10 mouse cellular contexts compared by ENCODE assay signal in the genomic region with DNA sequence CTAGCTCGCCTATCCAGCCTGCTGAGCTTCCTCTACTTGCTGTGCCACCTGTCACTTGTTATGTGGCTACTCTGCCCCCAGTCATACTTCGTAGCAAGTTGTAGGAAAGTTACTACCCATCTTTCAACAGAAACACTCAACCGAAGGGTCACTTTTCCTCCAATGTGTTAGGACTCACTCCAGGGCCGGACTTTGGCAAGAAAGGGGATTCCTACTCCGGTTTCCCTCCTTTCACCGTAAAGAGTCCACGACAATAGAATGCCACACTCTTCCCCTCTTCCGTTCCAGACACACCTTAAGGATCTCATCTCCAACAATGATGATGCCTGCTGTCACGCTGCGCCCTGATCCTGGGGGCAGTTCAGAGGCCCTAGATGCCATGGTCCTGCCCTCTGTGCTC. TPM values are rescaled to one million over a fixed set of nuclear protein-coding genes. Genes with fewer than 3 reads are reported as not detected.
DNase-seq lines count a peak whose midpoint lies in the region; ATAC-seq and TF ChIP-seq lines count a peak whose summit lies in the region.
"Had no signal": no experiment of that assay in that cellular context is flagged by ENCODE, and none has a peak within 500 bp of the region (broad histone marks: within the 10 kb centered on the region; RNA-seq: fewer than 3 reads in every experiment).

No protein-coding gene starts in this region.

- peaks cover 7% of the 10 kb centered on the region for H3K4me1 ChIP-seq in heart, embryonic 10.5 days
- peaks cover 3 to 51% of the 10 kb centered on the region in 2 experiments for H3K4me1 ChIP-seq in CH12.LX (ENCODE audit: control insufficient read depth in 1 of 2, insufficient read depth in 2 of 2)
- H3K4me1 ChIP-seq in forebrain, embryonic 14.5 days (ENCODE audit: control insufficient read depth, insufficient read depth, low read length): peaks cover 6% of the 10 kb centered on the region
- H3K4me1 ChIP-seq in liver, embryonic 14.5 days (replicated peaks; ENCODE audit: control insufficient read depth in 2 of 2, insufficient read depth in 2 of 2, low read length in 1 of 2): peaks cover 4 to 6% of the 10 kb centered on the region in 2 experiments

- peak overlapping the region; percentile 84 for H3K27ac ChIP-seq in heart, embryonic 10.5 days
- no peak overlapping the region for H3K27ac ChIP-seq in CH12.LX (ENCODE audit: insufficient read depth, low read depth)
- no peak overlapping the region for H3K27ac ChIP-seq in forebrain, embryonic 14.5 days (ENCODE audit: low read depth, low read length)
- 0 out of 2 replicates have a peak overlapping the region, but pooled peaks have one; percentile 20 for H3K27ac ChIP-seq in liver, embryonic 14.5 days

- dilution Hi-C loops in CH12.LX (cut with MboI; ENCODE audit: extremely low pct_ligation_motif_present, extremely low pct_unique_long_range_greater_than_20kb, low sequenced_read_pairs): no loop called here

- in situ Hi-C loops in CH12.LX (cut with MboI; ENCODE audit: low pct_ligation_motif_present, low pct_unique_long_range_greater_than_20kb, low sequenced_read_pairs): no loop called here

- TF ChIP-seq POLR2A in CH12.LX (IDR thresholded peaks at IDR 0.05; ENCODE audit: low read depth, low read length): no peak

- no peaks in the 10 kb centered on the region for H3K9me3 ChIP-seq in heart, embryonic 10.5 days
- peaks cover 7% of the 10 kb centered on the region for H3K9me3 ChIP-seq in CH12.LX (replicated peaks; ENCODE audit: low read length)
- H3K9me3 ChIP-seq in forebrain, embryonic 14.5 days (replicated peaks; ENCODE audit: control insufficient read depth, low read length): no peaks in the 10 kb centered on the region
- no peaks in the 10 kb centered on the region for H3K9me3 ChIP-seq in liver, embryonic 14.5 days (ENCODE audit: control insufficient read depth, low read length)

- 72% methylated on average over 10 of the region's 10 CpGs for WGBS in heart, embryonic 10.5 days
- 78% methylated on average over 10 of the region's 10 CpGs for WGBS in forebrain, embryonic 14.5 days
- WGBS in liver, embryonic 14.5 days (ENCODE audit: insufficient replicate concordance): 63% methylated on average over 10 of the region's 10 CpGs

- peaks cover 54% of the 10 kb centered on the region for H3K36me3 ChIP-seq in heart, embryonic 10.5 days
- H3K36me3 ChIP-seq in CH12.LX (replicated peaks in 1 of 2; ENCODE audit: control insufficient read depth in 1 of 2, insufficient read depth in 1 of 2, low read length in 1 of 2): peaks cover 43 to 60% of the 10 kb centered on the region in 2 experiments
- peaks cover 25% of the 10 kb centered on the region for H3K36me3 ChIP-seq in forebrain, embryonic 14.5 days (ENCODE audit: control insufficient read depth, insufficient read depth, low read length)
- peaks cover 21% of the 10 kb centered on the region for H3K36me3 ChIP-seq in liver, embryonic 14.5 days (replicated peaks; ENCODE audit: control insufficient read depth, insufficient read depth, low read depth)

- TF ChIP-seq EP300 in CH12.LX (IDR thresholded peaks at IDR 0.05; ENCODE audit: low read length): no peak
- TF ChIP-seq EP300 in liver, embryonic 14.5 days (IDR thresholded peaks at IDR 0.05; ENCODE audit: low read depth): no peak

- no peaks in the 10 kb centered on the region for H3K27me3 ChIP-seq in heart, embryonic 10.5 days (ENCODE audit: insufficient read depth, poor library complexity, severe bottlenecking)
- H3K27me3 ChIP-seq in CH12.LX (replicated peaks): no peaks in the 10 kb centered on the region
- H3K27me3 ChIP-seq in forebrain, embryonic 14.5 days (replicated peaks; ENCODE audit: control insufficient read depth, insufficient read depth, low read length): no peaks in the 10 kb centered on the region
- H3K27me3 ChIP-seq in liver, embryonic 14.5 days (ENCODE audit: control insufficient read depth, insufficient read depth, low read length): no peaks in the 10 kb centered on the region

- DNase-seq in heart, embryonic 10.5 days (ENCODE audit: low spot score): no peak
- no peak for DNase-seq in heart, adult 18-20 months
- DNase-seq in CH12.LX (ENCODE audit: extremely low read depth): no peak
- no peak for DNase-seq in forebrain, embryonic 14.5 days (ENCODE audit: low spot score)
- no peak for DNase-seq in liver, embryonic 14.5 days (ENCODE audit: low read depth in 3 of 3, low spot score in 3 of 3)
- DNase-seq in spleen, adult 12 weeks (ENCODE audit: low spot score): no peak
- DNase-seq in right cerebral cortex, postnatal 14 days: no peak
- DNase-seq in retina, embryonic 14.5 days (ENCODE audit: low spot score): no peak
- DNase-seq: lung, postnatal 10 days; thymus, postnatal 25 days had no signal

- no peak for TF ChIP-seq RAD21 in CH12.LX (IDR thresholded peaks at IDR 0.05; ENCODE audit: low read depth, low read length)

- peak overlapping the region; percentile 64 for H3K9ac ChIP-seq in CH12.LX (ENCODE audit: insufficient read depth, low read depth)
- peak overlapping the region; percentile 54 for H3K9ac ChIP-seq in forebrain, embryonic 14.5 days (ENCODE audit: low read length)
- peak overlapping the region; percentile 76 for H3K9ac ChIP-seq in liver, embryonic 14.5 days (replicated peaks)

- ATAC-seq in forebrain, embryonic 14.5 days: no peak
- no peak for ATAC-seq in liver, embryonic 14.5 days (ENCODE audit: insufficient read depth)

- peak overlapping the region; percentile 68 for H3K4me3 ChIP-seq in heart, embryonic 10.5 days
- peak overlapping the region; percentile 61 to 96 (median 64) for H3K4me3 ChIP-seq in CH12.LX (replicated peaks in 1 of 3; ENCODE audit: low read depth in 2 of 3, low read length in 2 of 3, poor library complexity in 1 of 3)
- H3K4me3 ChIP-seq in forebrain, embryonic 14.5 days (ENCODE audit: low read depth, low read length): peak overlapping the region; percentile 39
- peak overlapping the region; percentile 78 to 94 for H3K4me3 ChIP-seq in liver, embryonic 14.5 days (ENCODE audit: insufficient read depth in 1 of 2, low read depth in 2 of 2, low read length in 2 of 2)

- peaks cover 9% of the 10 kb centered on the region for H3K79me2 ChIP-seq in CH12.LX (replicated peaks; ENCODE audit: control insufficient read depth, extremely low read depth, insufficient read depth, poor library complexity, severe bottlenecking)

- peak overlapping the region; percentile 25 for H3K4me2 ChIP-seq in CH12.LX (ENCODE audit: insufficient read depth, low read depth, poor library complexity, severe bottlenecking)
- H3K4me2 ChIP-seq in forebrain, embryonic 14.5 days (ENCODE audit: low read length): peak overlapping the region; percentile 62
- peak overlapping the region; percentile 91 for H3K4me2 ChIP-seq in liver, embryonic 14.5 days (ENCODE audit: low read depth)

- no peak for TF ChIP-seq CTCF in CH12.LX (conservative IDR thresholded peaks at IDR 0.05 in 1 of 2, IDR thresholded peaks at IDR 0.05 in 1 of 2; ENCODE audit: low read depth in 2 of 2, low read length in 2 of 2)
- TF ChIP-seq CTCF in liver, embryonic 14.5 days (IDR thresholded peaks at IDR 0.05; ENCODE audit: low read depth): no peak

RNA-seq across cellular contexts. Expression of a gene that starts 0.8 kb away (rescaled TPM):
- polyA plus RNA-seq in heart, embryonic 10.5 days (2016; fragmentation: Nextera tagmentation; extraction: Ambion mirVana): 30.7 and 40.3 TPM in 2 replicates
- 10 to 100 TPM; 59.5 to 63.8 TPM for total RNA-seq in heart, adult 18-20 months (2021)
- total RNA-seq in CH12.LX (2012; rRNA removed): 26.9 and 29.0 TPM in 2 replicates
- total RNA-seq in CH12.LX (2014; rRNA removed): 28.7 and 31.1 TPM in 2 replicates
- 25.9 and 26.0 TPM in 2 replicates for polyA plus RNA-seq in CH12.LX (2012; ENCODE audit: insufficient read length, low read depth)
- 34.9 and 41.0 TPM in 2 replicates for polyA plus RNA-seq in forebrain, embryonic 14.5 days (2014; fragmentation: Nextera tagmentation; extraction: Ambion mirVana)
- polyA plus RNA-seq in liver, embryonic 14.5 days (2012; rRNA removed): 8.7 and 9.2 TPM in 2 replicates
- 13.0 and 13.2 TPM in 2 replicates for polyA plus RNA-seq in liver, embryonic 14.5 days (2014; fragmentation: Nextera tagmentation; extraction: Ambion mirVana)

RNA-seq across cellular contexts. Expression of a gene that starts 7.3 kb away (rescaled TPM):
- 465 and 589 TPM in 2 replicates for polyA plus RNA-seq in heart, embryonic 10.5 days (2016; fragmentation: Nextera tagmentation; extraction: Ambion mirVana)
- 1 to 10 TPM; 4.6 to 4.8 TPM for total RNA-seq in heart, adult 18-20 months (2021)
- total RNA-seq in CH12.LX (2012; rRNA removed) (173 and 195 TPM in 2 replicates), CH12.LX (2014; rRNA removed) (224 and 268 TPM in 2 replicates)
- polyA plus RNA-seq in CH12.LX (2012; ENCODE audit: insufficient read length, low read depth): 200 and 270 TPM in 2 replicates
- 200 and 269 TPM in 2 replicates for polyA plus RNA-seq in forebrain, embryonic 14.5 days (2014; fragmentation: Nextera tagmentation; extraction: Ambion mirVana)
- polyA plus RNA-seq in liver, embryonic 14.5 days (2012; rRNA removed): 133 and 172 TPM in 2 replicates
- 288 and 295 TPM in 2 replicates for polyA plus RNA-seq in liver, embryonic 14.5 days (2014; fragmentation: Nextera tagmentation; extraction: Ambion mirVana)

RNA-seq across cellular contexts. Expression of a gene that starts 7.4 kb away (rescaled TPM):
- polyA plus RNA-seq in heart, embryonic 10.5 days (2016; fragmentation: Nextera tagmentation; extraction: Ambion mirVana): 72.2 and 79.5 TPM in 2 replicates
- total RNA-seq in heart, adult 18-20 months (2021): 10 to 100 TPM; 33.2 to 36.1 TPM
- total RNA-seq in CH12.LX (2012; rRNA removed) (23.1 and 24.2 TPM in 2 replicates), CH12.LX (2014; rRNA removed) (40.2 and 40.6 TPM in 2 replicates)
- polyA plus RNA-seq in CH12.LX (2012; ENCODE audit: insufficient read length, low read depth): 32.1 and 32.3 TPM in 2 replicates
- polyA plus RNA-seq in forebrain, embryonic 14.5 days (2014; fragmentation: Nextera tagmentation; extraction: Ambion mirVana): 9.9 and 11.8 TPM in 2 replicates
- 36.9 and 38.8 TPM in 2 replicates for polyA plus RNA-seq in liver, embryonic 14.5 days (2012; rRNA removed)
- 27.5 and 30.6 TPM in 2 replicates for polyA plus RNA-seq in liver, embryonic 14.5 days (2014; fragmentation: Nextera tagmentation; extraction: Ambion mirVana)

RNA-seq across cellular contexts. Expression of a gene that starts 8.3 kb away (rescaled TPM):
- polyA plus RNA-seq in heart, embryonic 10.5 days (2016; fragmentation: Nextera tagmentation; extraction: Ambion mirVana): not detected in 2 replicates
- 1 to 10 TPM in 1 of 2 experiments, not detected in 1; 1.0 TPM for total RNA-seq in heart, adult 18-20 months (2021)
- total RNA-seq in CH12.LX (2012; rRNA removed): not detected in 2 replicates
- not detected in 2 replicates for total RNA-seq in CH12.LX (2014; rRNA removed)
- polyA plus RNA-seq in CH12.LX (2012; ENCODE audit: insufficient read length, low read depth): not detected in 2 replicates
- not detected in 2 replicates for polyA plus RNA-seq in forebrain, embryonic 14.5 days (2014; fragmentation: Nextera tagmentation; extraction: Ambion mirVana)
- 0.75 and 0.76 TPM in 2 replicates for polyA plus RNA-seq in liver, embryonic 14.5 days (2012; rRNA removed)
- polyA plus RNA-seq in liver, embryonic 14.5 days (2014; fragmentation: Nextera tagmentation; extraction: Ambion mirVana): not detected in 2 replicates

RNA-seq across cellular contexts. Expression of a gene that starts 16.3 kb away (rescaled TPM):
- 1.4 and 1.9 TPM in 2 replicates for polyA plus RNA-seq in heart, embryonic 10.5 days (2016; fragmentation: Nextera tagmentation; extraction: Ambion mirVana)
- total RNA-seq in heart, adult 18-20 months (2021): 10 to 100 TPM; 21.3 to 23.3 TPM
- total RNA-seq in CH12.LX (2012; rRNA removed): 31.6 and 34.2 TPM in 2 replicates
- 11.9 and 12.7 TPM in 2 replicates for total RNA-seq in CH12.LX (2014; rRNA removed)
- polyA plus RNA-seq in CH12.LX (2012; ENCODE audit: insufficient read length, low read depth): 27.6 and 32.4 TPM in 2 replicates
- 0.28 and 0.41 TPM in 2 replicates for polyA plus RNA-seq in forebrain, embryonic 14.5 days (2014; fragmentation: Nextera tagmentation; extraction: Ambion mirVana)
- 5.4 and 6.9 TPM in 2 replicates for polyA plus RNA-seq in liver, embryonic 14.5 days (2012; rRNA removed)
- 0.95 and 1.2 TPM in 2 replicates for polyA plus RNA-seq in liver, embryonic 14.5 days (2014; fragmentation: Nextera tagmentation; extraction: Ambion mirVana)

Comparison
In these comparisons a context has a peak if more than half of its experiments do, and no peak if none do; other contexts are left out.
1. H3K27ac ChIP-seq: peak in heart, embryonic 10.5 days (single experiment) and liver, embryonic 14.5 days (single experiment); none in CH12.LX (single experiment) and forebrain, embryonic 14.5 days (single experiment).
2. H3K4me2 ChIP-seq: peak in every context shown above with its lines; median percentile 91 in liver, embryonic 14.5 days; 62 in forebrain, embryonic 14.5 days; 25 in CH12.LX.
3. Peak in every context shown above with its lines, with median percentiles within 50 percentile points of each other: H3K4me3 ChIP-seq and H3K9ac ChIP-seq.